Mouse (Mus musculus) adrenal gland, adult 18-20 months (tissue): ENCODE data around the gene Tigit. TPM values are rescaled to one million over a fixed set of nuclear protein-coding genes. Genes with fewer than 3 reads are reported as not detected.

Source experiments
- DNase-seq, 2 experiments: peaks; one replicate each; pipeline ENCODE4 v3.0.0; 2021 to 2022; ENCODE audit warnings: low spot score in 2 of 2
- long read RNA-seq, 2 experiments: library from polyadenylated mRNA; stranded (forward); transcript quantifications; one replicate each; pipeline ENCODE4 v2.0.0; 2021
- total RNA-seq, 2 experiments: library from RNA; stranded (reverse); gene quantifications; 1 replicate in 1 of 2; 2 replicates in 1 of 2; pipeline ENCODE4 v1.2.3; 2021

Tigit gene
- total RNA-seq: under 1 TPM in 1 of 2 experiments, not detected in 1; 0.45 TPM
- long read RNA-seq, experiment 1: 0 reads
- long read RNA-seq, experiment 2: 0 reads

GRCm38 (mm10) chr16:43663978-43664579 is at the start of gene Tigit:
TSS of gene Tigit (minus strand) at chr16:43664146.
- DNase-seq: no peak

- DNase-seq: no peak
Measured at GRCm38 (mm10) chr16:43711361-43711760, 47.4 kb upstream of the Tigit start.

- DNase-seq: no peak
Measured at GRCm38 (mm10) chr16:43710651-43711050, 46.7 kb upstream of the Tigit start.

GRCm38 (mm10) chr16:43710134-43710475 is 46.2 kb upstream of the Tigit start:
- DNase-seq: no peak

- DNase-seq: no peak
Measured at GRCm38 (mm10) chr16:43709432-43710133, 45.6 kb upstream of the Tigit start.

GRCm38 (mm10) chr16:43709062-43709413 is 45.1 kb upstream of the Tigit start:
- DNase-seq: no peak

- no peak for DNase-seq
Measured at GRCm38 (mm10) chr16:43708335-43709061, 44.6 kb upstream of the Tigit start.

- peak in 1 of 2 experiments; percentile 12 for DNase-seq
Measured at GRCm38 (mm10) chr16:43701765-43702504, 38.0 kb upstream of the Tigit start.

GRCm38 (mm10) chr16:43700575-43700974 is 36.6 kb upstream of the Tigit start:
- no peak for DNase-seq

GRCm38 (mm10) chr16:43698735-43699649 is 35.0 kb upstream of the Tigit start:
- no peak for DNase-seq

- DNase-seq: no peak
Measured at GRCm38 (mm10) chr16:43697772-43698171, 33.8 kb upstream of the Tigit start.

- no peak for DNase-seq
Measured at GRCm38 (mm10) chr16:43695852-43696251, 31.9 kb upstream of the Tigit start.

GRCm38 (mm10) chr16:43694104-43694503 is 30.2 kb upstream of the Tigit start:
- DNase-seq: no peak

GRCm38 (mm10) chr16:43692611-43693010 is 28.7 kb upstream of the Tigit start:
- DNase-seq: no peak

- DNase-seq: no peak
Measured at GRCm38 (mm10) chr16:43691741-43692140, 27.8 kb upstream of the Tigit start.

GRCm38 (mm10) chr16:43690912-43691311 is 27.0 kb upstream of the Tigit start:
- DNase-seq: no peak

GRCm38 (mm10) chr16:43690211-43690690 is 26.3 kb upstream of the Tigit start:
- DNase-seq: no peak

- no peak for DNase-seq
Measured at GRCm38 (mm10) chr16:43687968-43688367, 24.0 kb upstream of the Tigit start.

- DNase-seq: no peak
Measured at GRCm38 (mm10) chr16:43674400-43674799, 10.5 kb upstream of the Tigit start.

- DNase-seq: no peak
Measured at GRCm38 (mm10) chr16:43672697-43673096, 8.8 kb upstream of the Tigit start.
